Mouse (Mus musculus): ENCODE data around the gene Gys2. TPM values are rescaled to one million over a fixed set of nuclear protein-coding genes. Genes with fewer than 3 reads are reported as not detected.

Gene Gys2
- polyA plus RNA-seq, 1 experiment from 2014 or later, result not detected

Other genes starting within 250 kb of the Gys2 start
- not detected in 2 replicates for gene Iapp, start 174.7 kb downstream of the Gys2 start, polyA plus RNA-seq (2015; fragmentation: Nextera tagmentation; extraction: Ambion mirVana)
- 0.16 TPM in 1 of 2 replicates, not detected in the other for gene Slco1a5, start 150.1 kb downstream of the Gys2 start, polyA plus RNA-seq (2015; fragmentation: Nextera tagmentation; extraction: Ambion mirVana)
- gene Pyroxd1, start 127.5 kb downstream of the Gys2 start, polyA plus RNA-seq (2015; fragmentation: Nextera tagmentation; extraction: Ambion mirVana), result 15.8 and 15.9 TPM in 2 replicates
- gene Recql, start 86.0 kb downstream of the Gys2 start, polyA plus RNA-seq (2015; fragmentation: Nextera tagmentation; extraction: Ambion mirVana), result 24.3 and 25.5 TPM in 2 replicates
- 81.2 and 85.6 TPM in 2 replicates for gene Golt1b, start 85.9 kb downstream of the Gys2 start, polyA plus RNA-seq (2015; fragmentation: Nextera tagmentation; extraction: Ambion mirVana)
- gene Spx, start 59.7 kb downstream of the Gys2 start, polyA plus RNA-seq (2015; fragmentation: Nextera tagmentation; extraction: Ambion mirVana), result 0.49 and 0.50 TPM in 2 replicates
- 226 and 231 TPM in 2 replicates for gene Ldhb, start 34.8 kb upstream of the Gys2 start, polyA plus RNA-seq (2015; fragmentation: Nextera tagmentation; extraction: Ambion mirVana)
- 17.8 and 18.8 TPM in 2 replicates for gene Kcnj8, start 98.5 kb upstream of the Gys2 start, polyA plus RNA-seq (2015; fragmentation: Nextera tagmentation; extraction: Ambion mirVana)
- 5.8 TPM in 2 replicates for gene Abcc9, start 229.2 kb upstream of the Gys2 start, polyA plus RNA-seq (2015; fragmentation: Nextera tagmentation; extraction: Ambion mirVana)